Mouse (Mus musculus) cortical plate, adult 2 months (tissue): ENCODE results near the gene Adarb1.

Source experiments
- CTCF ChIP-seq: fragments of 200-500 bp; IDR thresholded peaks from 2 replicates; pipeline ENCODE4 v1.5.1; 2011; ENCODE audit warnings: mild to moderate bottlenecking, control low read depth, low read length; ENCODE audit not compliant: insufficient read depth; ENCODE audit errors: extremely low read depth
- POLR2A ChIP-seq: fragments of 200-500 bp; IDR thresholded peaks from 2 replicates; pipeline ENCODE4 v1.6.1; 2011; ENCODE audit warnings: mild to moderate bottlenecking, low read length, control low read depth; ENCODE audit not compliant: insufficient read depth; ENCODE audit errors: extremely low read depth

DNA sequence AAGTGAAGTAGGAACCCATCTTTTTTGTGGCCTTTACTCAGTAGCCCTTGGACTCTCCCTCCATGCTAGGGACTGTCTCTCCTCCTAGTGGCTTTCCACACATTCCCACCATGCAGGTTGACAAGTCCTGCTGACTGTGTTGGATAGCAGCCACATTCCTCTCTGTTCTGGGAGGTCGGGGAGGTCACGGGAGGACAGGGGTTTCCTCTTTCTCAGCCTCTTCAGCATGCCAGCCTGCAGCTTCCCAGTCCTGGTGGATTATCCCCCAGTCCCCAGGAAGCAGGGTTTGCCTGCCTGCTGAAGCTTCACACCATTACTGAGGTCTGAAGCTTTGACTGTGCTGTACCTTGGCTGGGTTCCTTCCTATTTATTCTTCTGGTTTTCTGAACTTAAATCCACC, 29.7 kb upstream of the Adarb1 start:
- TF ChIP-seq POLR2A = no peak
- TF ChIP-seq CTCF = no peak
